23 mouse cellular contexts compared by ENCODE assay signal in the genomic region with DNA sequence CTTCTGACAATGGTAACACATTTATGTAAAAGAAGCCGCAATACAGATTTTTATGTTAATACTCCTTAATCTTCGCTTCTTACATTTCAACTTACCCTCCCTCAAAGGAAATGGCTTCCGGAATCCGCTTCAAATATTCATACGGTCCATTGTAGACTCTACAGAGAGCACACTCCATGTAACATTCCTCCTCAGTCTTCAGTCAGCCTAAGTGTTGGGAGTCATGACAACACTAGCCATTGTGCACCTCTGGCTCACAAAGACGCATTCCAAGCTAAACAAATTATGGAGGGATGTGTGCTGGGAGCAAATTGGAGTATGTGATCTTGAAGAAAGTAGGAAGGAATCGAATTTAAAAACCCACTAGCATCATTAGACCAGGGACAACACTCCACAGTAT.
DNase-seq lines count a peak whose midpoint lies in the region; ATAC-seq and TF ChIP-seq lines count a peak whose summit lies in the region.
"Had no signal": no experiment of that assay in that cellular context is flagged by ENCODE, and none has a peak within 500 bp of the region (broad histone marks: within the 10 kb centered on the region; RNA-seq: fewer than 3 reads in every experiment).

No protein-coding gene starts in this region.

- ATAC-seq in embryonic facial prominence, embryonic 14.5 days (ENCODE audit: low read depth) = 0 out of 2 replicates have a peak, but pooled peaks have one; percentile 47
- ATAC-seq in lung, embryonic 16.5 days (ENCODE audit: low read depth) = peak; percentile 47; the same call in 1 of the 2 replicates
- ATAC-seq: CD4-positive, CD25-positive, alpha-beta regulatory T cell, adult 4 months; forebrain, embryonic 13.5 days; forebrain, embryonic 15.5 days; forebrain, postnatal 0 days; Patski had no signal

- H3K9ac ChIP-seq in embryonic facial prominence, embryonic 14.5 days (ENCODE audit: low read depth, low read length) = no peak overlapping the region
- no peak overlapping the region for H3K9ac ChIP-seq in lung, embryonic 16.5 days (ENCODE audit: low read length)
- H3K9ac ChIP-seq: embryonic facial prominence, embryonic 13.5 days; forebrain, embryonic 13.5 days; forebrain, embryonic 15.5 days; forebrain, postnatal 0 days had no signal

- no peak for TF ChIP-seq POLR2A in lung, adult 2 months (IDR thresholded peaks at IDR 0.05; ENCODE audit: borderline replicate concordance, extremely low read depth, low read depth, low read length)

- no peak overlapping the region for H3K4me3 ChIP-seq in embryonic facial prominence, embryonic 14.5 days (ENCODE audit: low read depth, low read length)
- H3K4me3 ChIP-seq in embryonic facial prominence, embryonic 10.5 days = no peak overlapping the region
- H3K4me3 ChIP-seq in lung, embryonic 16.5 days (ENCODE audit: low read length) = no peak overlapping the region
- H3K4me3 ChIP-seq in lung, adult 2 months (replicated peaks; ENCODE audit: extremely low read depth, low read depth, low read length) = no peak overlapping the region
- H3K4me3 ChIP-seq: embryonic facial prominence, embryonic 13.5 days; forebrain, embryonic 13.5 days; forebrain, embryonic 15.5 days had no signal

- no peak overlapping the region for H3K27ac ChIP-seq in embryonic facial prominence, embryonic 14.5 days (replicated peaks; ENCODE audit: low read depth, low read length)
- no peak overlapping the region for H3K27ac ChIP-seq in embryonic facial prominence, embryonic 10.5 days (replicated peaks)
- H3K27ac ChIP-seq in lung, embryonic 16.5 days (ENCODE audit: low read length) = no peak overlapping the region
- H3K27ac ChIP-seq: embryonic facial prominence, embryonic 13.5 days; forebrain, embryonic 13.5 days; forebrain, embryonic 15.5 days had no signal

- no peaks in the 10 kb centered on the region for H3K9me3 ChIP-seq in embryonic facial prominence, embryonic 14.5 days (ENCODE audit: control insufficient read depth, low read length)
- no peaks in the 10 kb centered on the region for H3K9me3 ChIP-seq in embryonic facial prominence, embryonic 10.5 days
- H3K9me3 ChIP-seq in lung, embryonic 16.5 days (ENCODE audit: control insufficient read depth, low read length) = no peaks in the 10 kb centered on the region
- H3K9me3 ChIP-seq: embryonic facial prominence, embryonic 13.5 days; forebrain, embryonic 13.5 days; forebrain, embryonic 15.5 days; G1E had no signal

- H3K36me3 ChIP-seq in embryonic facial prominence, embryonic 14.5 days (ENCODE audit: control insufficient read depth, insufficient read depth, low read length) = no peaks in the 10 kb centered on the region
- H3K36me3 ChIP-seq in embryonic facial prominence, embryonic 10.5 days (replicated peaks) = no peaks in the 10 kb centered on the region
- no peaks in the 10 kb centered on the region for H3K36me3 ChIP-seq in lung, embryonic 16.5 days (ENCODE audit: control insufficient read depth, insufficient read depth, low read length)
- H3K36me3 ChIP-seq: embryonic facial prominence, embryonic 13.5 days; forebrain, embryonic 15.5 days; G1E had no signal

- no peaks in the 10 kb centered on the region for H3K4me1 ChIP-seq in embryonic facial prominence, embryonic 14.5 days (ENCODE audit: control insufficient read depth, insufficient read depth, low read length)
- peaks cover 14% of the 10 kb centered on the region for H3K4me1 ChIP-seq in embryonic facial prominence, embryonic 10.5 days
- H3K4me1 ChIP-seq in lung, embryonic 16.5 days (replicated peaks; ENCODE audit: control insufficient read depth, insufficient read depth, low read length) = no peaks in the 10 kb centered on the region
- no peaks in the 10 kb centered on the region; the same call in 1 of the 2 replicates for H3K4me1 ChIP-seq in lung, adult 2 months (ENCODE audit: control insufficient read depth, insufficient read depth, low read length)
- H3K4me1 ChIP-seq: embryonic facial prominence, embryonic 13.5 days; forebrain, embryonic 15.5 days had no signal

- TF ChIP-seq CTCF in lung, adult 2 months (IDR thresholded peaks at IDR 0.05; ENCODE audit: insufficient read depth, low read length) = no peak

- H3K4me2 ChIP-seq in embryonic facial prominence, embryonic 14.5 days (ENCODE audit: low read depth, low read length) = no peak overlapping the region
- H3K4me2 ChIP-seq in lung, embryonic 16.5 days (ENCODE audit: low read depth, low read length) = no peak overlapping the region
- H3K4me2 ChIP-seq: embryonic facial prominence, embryonic 13.5 days; forebrain, embryonic 13.5 days; forebrain, embryonic 15.5 days had no signal

- no peak for DNase-seq in embryonic facial prominence, embryonic 14.5 days (ENCODE audit: low spot score)
- DNase-seq in embryonic facial prominence, embryonic 10.5 days (ENCODE audit: low spot score) = no peak
- DNase-seq in lung, adult 2 months = no peak
- peak; percentile 61 for DNase-seq in R1 (ENCODE audit: low read depth, low spot score)
- no peak for DNase-seq in left cerebral cortex, postnatal 10 days (ENCODE audit: extremely low spot score in 1 of 2, low spot score in 2 of 2)
- DNase-seq: adrenal gland, adult 2 months; adrenal gland, postnatal 10 days; adrenal gland, postnatal 25 days; B cell, adult 2 months; cerebellum, adult 11-12 months; cerebellum, adult 2 months; cerebellum, adult 9-10 months; cerebellum, postnatal 10 days; cerebellum, postnatal 25 days; forebrain, postnatal 0 days had no signal

- intact Hi-C loops in left cerebral cortex, postnatal 10 days (cut with DNase I) = no loop called here

- H3K27me3 ChIP-seq in embryonic facial prominence, embryonic 14.5 days (replicated peaks; ENCODE audit: control insufficient read depth, insufficient read depth, low read length) = no peaks in the 10 kb centered on the region
- H3K27me3 ChIP-seq in embryonic facial prominence, embryonic 10.5 days (replicated peaks; ENCODE audit: low read depth, poor library complexity, severe bottlenecking) = no peaks in the 10 kb centered on the region
- no peaks in the 10 kb centered on the region for H3K27me3 ChIP-seq in lung, embryonic 16.5 days (ENCODE audit: control insufficient read depth, insufficient read depth, low read depth, low read length)
- H3K27me3 ChIP-seq: CH12.LX; embryonic facial prominence, embryonic 13.5 days; forebrain, embryonic 13.5 days; forebrain, embryonic 15.5 days; Patski had no signal

- 80% methylated on average over 7 of the region's 7 CpGs for WGBS in embryonic facial prominence, embryonic 14.5 days
- WGBS in embryonic facial prominence, embryonic 10.5 days = 88% methylated on average over 7 of the region's 7 CpGs
- WGBS in lung, embryonic 16.5 days = 70% methylated on average over 7 of the region's 7 CpGs
- 83% methylated on average over 7 of the region's 7 CpGs for WGBS in lung, adult 2 months
